8 mouse cellular contexts compared by ENCODE assay signal in the genomic region with DNA sequence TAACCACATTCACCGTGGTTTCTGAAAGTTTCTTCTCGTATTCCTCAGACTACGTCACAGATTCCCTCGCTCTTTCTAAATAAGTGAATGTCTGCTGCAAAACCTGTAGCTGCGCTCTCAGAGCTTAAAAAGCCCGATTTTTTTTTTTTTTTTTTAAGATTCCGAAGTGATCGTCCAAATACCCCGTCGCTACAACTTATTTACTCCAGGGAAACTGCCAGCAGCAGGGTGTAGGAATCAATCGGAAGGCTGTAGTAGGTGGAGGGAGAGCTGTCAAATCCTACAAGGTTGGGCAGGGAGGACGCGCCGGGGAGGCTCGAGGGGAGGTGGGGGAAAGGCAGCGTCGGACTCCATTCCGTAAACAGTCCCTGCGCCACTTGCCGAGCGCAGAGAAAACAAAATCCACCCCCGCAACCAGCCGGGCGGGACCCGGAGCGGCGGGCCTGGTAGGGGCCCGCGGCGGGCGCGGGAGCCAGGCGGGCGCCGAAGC. TPM values are rescaled to one million over a fixed set of nuclear protein-coding genes. Genes with fewer than 3 reads are reported as not detected.
A peak's percentile ranks its signal among the peaks of the same experiment; 100 is the strongest.
DNase-seq lines count a peak whose midpoint lies in the region; ATAC-seq and TF ChIP-seq lines count a peak whose summit lies in the region.

No protein-coding gene starts in this region.

- ATAC-seq in forebrain, embryonic 15.5 days (replicated peaks): no peak; the same call in 1 of the 2 replicates
- peak; percentile 41; the same call in 1 of the 2 replicates for ATAC-seq in hindbrain, embryonic 12.5 days (ENCODE audit: low FRiP score)

- peaks cover 40% of the 10 kb centered on the region for H3K4me1 ChIP-seq in forebrain, embryonic 15.5 days
- H3K4me1 ChIP-seq in hindbrain, embryonic 12.5 days: peaks cover 28% of the 10 kb centered on the region
- peaks cover 30% of the 10 kb centered on the region for H3K4me1 ChIP-seq in midbrain, embryonic 10.5 days
- peaks cover 17% of the 10 kb centered on the region; the same call in 1 of the 2 replicates for H3K4me1 ChIP-seq in small intestine, adult 2 months (ENCODE audit: control insufficient read depth, insufficient read depth, insufficient read length, low read length)

- intact Hi-C loops in left cerebral cortex, postnatal 10 days (cut with DNase I): loop anchor here (5.0 to 10.0 kb wide), 3 partner anchors 87 to 454 kb away; no protein-coding TSS in a partner anchor

- peaks cover 12% of the 10 kb centered on the region for H3K36me3 ChIP-seq in forebrain, embryonic 15.5 days
- 0 out of 2 replicates have a peak, but pooled peaks cover 6% of the 10 kb centered on the region for H3K36me3 ChIP-seq in hindbrain, embryonic 12.5 days
- H3K36me3 ChIP-seq in midbrain, embryonic 10.5 days: peaks cover 38% of the 10 kb centered on the region
- H3K36me3 ChIP-seq in small intestine, adult 2 months (ENCODE audit: control insufficient read depth, insufficient read depth, low read length): peaks cover 2% of the 10 kb centered on the region; the same call in 1 of the 2 replicates

- H3K9me3 ChIP-seq in forebrain, embryonic 15.5 days: no peaks in the 10 kb centered on the region
- no peaks in the 10 kb centered on the region for H3K9me3 ChIP-seq in hindbrain, embryonic 12.5 days (replicated peaks)
- H3K9me3 ChIP-seq in midbrain, embryonic 10.5 days (replicated peaks): no peaks in the 10 kb centered on the region

- H3K27me3 ChIP-seq in forebrain, embryonic 15.5 days: no peaks in the 10 kb centered on the region
- peaks cover 4% of the 10 kb centered on the region; the same call in 1 of the 2 replicates for H3K27me3 ChIP-seq in hindbrain, embryonic 12.5 days
- no peaks in the 10 kb centered on the region for H3K27me3 ChIP-seq in midbrain, embryonic 10.5 days (ENCODE audit: low read depth, poor library complexity, severe bottlenecking)
- no peaks in the 10 kb centered on the region for H3K27me3 ChIP-seq in small intestine, adult 2 months (ENCODE audit: control insufficient read depth, insufficient read depth, low read length)

- H3K27ac ChIP-seq in forebrain, embryonic 15.5 days (replicated peaks): peak overlapping the region; percentile 92
- peak overlapping the region; percentile 96 for H3K27ac ChIP-seq in hindbrain, embryonic 12.5 days
- peak overlapping the region; percentile 99 for H3K27ac ChIP-seq in midbrain, embryonic 10.5 days (replicated peaks)
- H3K27ac ChIP-seq in small intestine, adult 2 months (ENCODE audit: insufficient read depth, low read depth, low read length): peak overlapping the region; percentile 26

- H3K9ac ChIP-seq in forebrain, embryonic 15.5 days (replicated peaks): peak overlapping the region; percentile 95
- H3K9ac ChIP-seq in hindbrain, embryonic 12.5 days: peak overlapping the region; percentile 98

- H3K4me2 ChIP-seq in forebrain, embryonic 15.5 days (replicated peaks): peak overlapping the region; percentile 56
- H3K4me2 ChIP-seq in hindbrain, embryonic 12.5 days (replicated peaks): peak overlapping the region; percentile 77

- TF ChIP-seq POLR2A in small intestine, adult 2 months (IDR thresholded peaks at IDR 0.05; ENCODE audit: low read depth, low read length): no peak

- WGBS in forebrain, embryonic 15.5 days: under 1% methylated on average over 31 of the region's 35 CpGs
- WGBS in hindbrain, embryonic 12.5 days: under 1% methylated on average over 29 of the region's 35 CpGs
- under 1% methylated on average over 35 of the region's 35 CpGs for WGBS in midbrain, embryonic 10.5 days
- WGBS in small intestine, adult 2 months: under 1% methylated on average over 29 of the region's 35 CpGs

- TF ChIP-seq CTCF in small intestine, adult 2 months (IDR thresholded peaks at IDR 0.05; ENCODE audit: extremely low read depth, insufficient read length, insufficient replicate concordance, low read depth, low read length): 0 out of 2 replicates have a peak, but pooled peaks have one; percentile 1

- DNase-seq in heart, adult 18-20 months: peak; percentile 58 to 73
- DNase-seq in heart, adult 9 months (ENCODE audit: low spot score in 2 of 2): no peak
- DNase-seq in cerebellum, adult 18-20 months: peak; percentile 57 to 66
- peak; percentile 36 to 74 for DNase-seq in left cerebral cortex, postnatal 10 days (ENCODE audit: extremely low spot score in 1 of 2, low spot score in 2 of 2)
- DNase-seq in midbrain, embryonic 10.5 days (ENCODE audit: low spot score): peak; percentile 68

- peak overlapping the region; percentile 91 for H3K4me3 ChIP-seq in forebrain, embryonic 15.5 days
- H3K4me3 ChIP-seq in hindbrain, embryonic 12.5 days: peak overlapping the region; percentile 92
- peak overlapping the region; percentile 90 for H3K4me3 ChIP-seq in midbrain, embryonic 10.5 days
- peak overlapping the region; percentile 81 for H3K4me3 ChIP-seq in small intestine, adult 2 months (ENCODE audit: low read depth, low read length)

RNA-seq across cellular contexts. Expression of gene Baz2b, which starts 0.5 kb away (rescaled TPM):
- total RNA-seq in heart, adult 18-20 months (2021): 10 to 100 TPM; 29.9 to 41.9 TPM
- polyA plus RNA-seq in forebrain, embryonic 15.5 days (2015; fragmentation: Nextera tagmentation; extraction: Ambion mirVana): 71.6 and 75.0 TPM in 2 replicates
- 92.4 and 98.0 TPM in 2 replicates for polyA plus RNA-seq in hindbrain, embryonic 12.5 days (2016; fragmentation: Nextera tagmentation; extraction: Ambion mirVana)
- 10 to 100 TPM; 53.0 to 56.7 TPM for total RNA-seq in left cerebral cortex, postnatal 10 days (2021)
- polyA plus RNA-seq in midbrain, embryonic 10.5 days (2016; fragmentation: Nextera tagmentation; extraction: Ambion mirVana): 59.7 and 75.4 TPM in 2 replicates
- polyA plus RNA-seq in small intestine, adult 2 months (2012; rRNA removed): 4.0 and 9.9 TPM in 2 replicates

RNA-seq across cellular contexts. Expression of gene March7, which starts 0.5 kb away (rescaled TPM):
- 10 to 100 TPM; 17.3 to 27.6 TPM for total RNA-seq in heart, adult 18-20 months (2021)
- 103 and 114 TPM in 2 replicates for polyA plus RNA-seq in forebrain, embryonic 15.5 days (2015; fragmentation: Nextera tagmentation; extraction: Ambion mirVana)
- 97.4 and 109 TPM in 2 replicates for polyA plus RNA-seq in hindbrain, embryonic 12.5 days (2016; fragmentation: Nextera tagmentation; extraction: Ambion mirVana)
- 10 to 100 TPM; 75.1 to 76.5 TPM for total RNA-seq in left cerebral cortex, postnatal 10 days (2021)
- polyA plus RNA-seq in midbrain, embryonic 10.5 days (2016; fragmentation: Nextera tagmentation; extraction: Ambion mirVana): 67.4 and 77.0 TPM in 2 replicates
- polyA plus RNA-seq in small intestine, adult 2 months (2012; rRNA removed): 2.1 and 4.4 TPM in 2 replicates

Comparison
In these comparisons a context has a peak if more than half of its experiments do, and no peak if none do; other contexts are left out.
1. DNase-seq: peak in heart, adult 18-20 months (2 of 2), cerebellum, adult 18-20 months (2 of 2), left cerebral cortex, postnatal 10 days (2 of 2) and midbrain, embryonic 10.5 days (single experiment); none in heart, adult 9 months (0 of 2).
2. H3K27ac ChIP-seq: peak in every context shown above with its lines; median percentile 99 in midbrain, embryonic 10.5 days; 96 in hindbrain, embryonic 12.5 days; 92 in forebrain, embryonic 15.5 days; 26 in small intestine, adult 2 months.
3. RNA of gene March7, which starts 0.5 kb away (polyA plus RNA-seq): 103 to 114 TPM in forebrain, embryonic 15.5 days, 97.4 to 109 TPM in hindbrain, embryonic 12.5 days and 67.4 to 77.0 TPM in midbrain, embryonic 10.5 days; 2.1 to 4.4 TPM in small intestine, adult 2 months; every median in the first group is over 10 times any median in the second.
4. Peak in every context shown above with its lines, with median percentiles within 50 percentile points of each other: H3K4me3 ChIP-seq.